Comparison of ENCODE assay signal across 13 mouse cellular contexts in the genomic region with DNA sequence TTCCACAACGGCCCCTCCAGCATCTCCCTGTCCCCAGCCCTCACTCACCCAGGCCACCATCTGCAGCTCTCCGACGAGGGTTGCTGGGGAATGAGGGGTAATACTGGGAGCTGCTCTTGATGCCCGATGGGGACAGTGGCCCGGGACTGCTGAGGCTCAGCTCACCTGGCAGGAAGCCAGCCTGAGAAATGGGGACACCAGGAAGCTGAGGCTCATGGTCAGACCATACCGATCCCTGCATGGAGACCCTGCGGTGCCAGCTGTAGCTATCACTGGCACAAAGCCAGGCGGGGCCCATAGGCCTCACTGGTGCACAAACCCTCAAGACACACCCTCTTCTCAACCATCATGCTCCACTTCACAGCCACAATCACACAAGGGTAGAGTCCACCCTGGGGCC. TPM values are rescaled to one million over a fixed set of nuclear protein-coding genes. Genes with fewer than 3 reads are reported as not detected.
DNase-seq lines count a peak whose midpoint lies in the region; ATAC-seq and TF ChIP-seq lines count a peak whose summit lies in the region.
"Had no signal": no experiment of that assay in that cellular context is flagged by ENCODE, and none has a peak within 500 bp of the region (broad histone marks: within the 10 kb centered on the region; RNA-seq: fewer than 3 reads in every experiment).

No protein-coding gene starts in this region.

- peak; percentile 38 for DNase-seq in right cerebral cortex, postnatal 4 days
- no peak for DNase-seq in right cerebral cortex, adult 18-20 months
- DNase-seq in hindbrain, embryonic 14.5 days (ENCODE audit: low spot score) = no peak
- DNase-seq in lung, adult 2 months = no peak
- no peak for DNase-seq in left cerebral cortex, postnatal 36 days (ENCODE audit: low spot score in 2 of 2)
- DNase-seq: kidney, postnatal 4 days; thymus, postnatal 14 days had no signal

- 75% methylated on average over 8 of the region's 8 CpGs for WGBS in heart, embryonic 13.5 days
- WGBS in heart, embryonic 11.5 days (ENCODE audit: insufficient replicate concordance) = 85% methylated on average over 8 of the region's 8 CpGs
- 63% methylated on average over 8 of the region's 8 CpGs for WGBS in hindbrain, embryonic 14.5 days
- 65% methylated on average over 8 of the region's 8 CpGs for WGBS in stomach, embryonic 16.5 days
- 73% methylated on average over 8 of the region's 8 CpGs for WGBS in lung, adult 2 months

- TF ChIP-seq CTCF in lung, adult 2 months (IDR thresholded peaks at IDR 0.05; ENCODE audit: insufficient read depth, low read length) = no peak

- intact Hi-C loops in left cerebral cortex, postnatal 36 days (cut with DNase I) = no loop called here

- H3K4me1 ChIP-seq in heart, embryonic 13.5 days = peaks cover 55% of the 10 kb centered on the region
- H3K4me1 ChIP-seq in heart, embryonic 11.5 days (ENCODE audit: control insufficient read depth, insufficient read depth, low read length) = peaks cover 12% of the 10 kb centered on the region
- peaks cover 23% of the 10 kb centered on the region; the same call in 1 of the 2 replicates for H3K4me1 ChIP-seq in hindbrain, embryonic 14.5 days (replicated peaks; ENCODE audit: control insufficient read depth, insufficient read depth, low read length)
- peaks cover 34% of the 10 kb centered on the region for H3K4me1 ChIP-seq in stomach, embryonic 16.5 days (ENCODE audit: control insufficient read depth, insufficient read depth, low read length)
- 0 out of 2 replicates have a peak, but pooled peaks cover 4% of the 10 kb centered on the region for H3K4me1 ChIP-seq in lung, adult 2 months (ENCODE audit: control insufficient read depth, insufficient read depth, low read length)

- peak overlapping the region; percentile 37; the same call in 1 of the 2 replicates for H3K9ac ChIP-seq in heart, embryonic 13.5 days
- no peak overlapping the region for H3K9ac ChIP-seq in heart, embryonic 11.5 days (ENCODE audit: low read depth, low read length)
- H3K9ac ChIP-seq in hindbrain, embryonic 14.5 days = no peak overlapping the region
- H3K9ac ChIP-seq in stomach, embryonic 16.5 days (ENCODE audit: low read length) = no peak overlapping the region; the same call in 1 of the 2 replicates
- H3K9ac ChIP-seq: heart, embryonic 15.5 days; limb, embryonic 15.5 days had no signal

- no peaks in the 10 kb centered on the region for H3K9me3 ChIP-seq in heart, embryonic 13.5 days
- H3K9me3 ChIP-seq in heart, embryonic 11.5 days (replicated peaks; ENCODE audit: control insufficient read depth, low read length) = no peaks in the 10 kb centered on the region
- H3K9me3 ChIP-seq in hindbrain, embryonic 14.5 days (ENCODE audit: control insufficient read depth, low read length) = no peaks in the 10 kb centered on the region
- H3K9me3 ChIP-seq in stomach, embryonic 16.5 days (replicated peaks; ENCODE audit: control insufficient read depth, low read length) = no peaks in the 10 kb centered on the region
- H3K9me3 ChIP-seq: heart, embryonic 15.5 days; limb, embryonic 15.5 days had no signal

- ATAC-seq in heart, embryonic 13.5 days (ENCODE audit: extremely low read depth, insufficient number of reproducible peaks, low FRiP score, low TSS enrichment) = no peak
- ATAC-seq in heart, embryonic 11.5 days (replicated peaks; ENCODE audit: insufficient number of reproducible peaks, low FRiP score, low TSS enrichment) = no peak
- no peak for ATAC-seq in hindbrain, embryonic 14.5 days (ENCODE audit: low FRiP score)
- peak; percentile 5; the same call in 1 of the 2 replicates for ATAC-seq in stomach, embryonic 16.5 days (ENCODE audit: insufficient read depth, low FRiP score)

- H3K27ac ChIP-seq in heart, embryonic 13.5 days (replicated peaks) = no peak overlapping the region
- no peak overlapping the region for H3K27ac ChIP-seq in heart, embryonic 11.5 days (ENCODE audit: low read depth, low read length)
- H3K27ac ChIP-seq in hindbrain, embryonic 14.5 days = peak overlapping the region; percentile 26; the same call in 1 of the 2 replicates
- peak overlapping the region; percentile 56; the same call in 1 of the 2 replicates for H3K27ac ChIP-seq in stomach, embryonic 16.5 days (ENCODE audit: low read length)
- H3K27ac ChIP-seq: heart, embryonic 15.5 days; limb, embryonic 15.5 days had no signal

- no peak overlapping the region for H3K4me2 ChIP-seq in heart, embryonic 13.5 days
- H3K4me2 ChIP-seq in heart, embryonic 11.5 days = no peak overlapping the region
- H3K4me2 ChIP-seq in hindbrain, embryonic 14.5 days (replicated peaks) = no peak overlapping the region
- H3K4me2 ChIP-seq in stomach, embryonic 16.5 days (ENCODE audit: low read depth, low read length) = no peak overlapping the region
- H3K4me2 ChIP-seq: heart, embryonic 15.5 days; limb, embryonic 15.5 days had no signal

- peaks cover 95% of the 10 kb centered on the region for H3K36me3 ChIP-seq in heart, embryonic 13.5 days
- H3K36me3 ChIP-seq in heart, embryonic 11.5 days (ENCODE audit: control insufficient read depth, insufficient read depth, low read length) = peaks cover 66% of the 10 kb centered on the region
- peaks cover 79% of the 10 kb centered on the region for H3K36me3 ChIP-seq in hindbrain, embryonic 14.5 days (replicated peaks; ENCODE audit: control insufficient read depth, insufficient read depth)
- peaks cover 38% of the 10 kb centered on the region for H3K36me3 ChIP-seq in stomach, embryonic 16.5 days (ENCODE audit: control insufficient read depth, insufficient read depth, low read length)

- H3K27me3 ChIP-seq in heart, embryonic 13.5 days (replicated peaks) = no peaks in the 10 kb centered on the region
- H3K27me3 ChIP-seq in heart, embryonic 11.5 days (ENCODE audit: control insufficient read depth, insufficient read depth, low read length) = no peaks in the 10 kb centered on the region
- H3K27me3 ChIP-seq in hindbrain, embryonic 14.5 days (ENCODE audit: control insufficient read depth, insufficient read depth, low read length) = no peaks in the 10 kb centered on the region
- H3K27me3 ChIP-seq in stomach, embryonic 16.5 days (ENCODE audit: control insufficient read depth, insufficient read depth, low read length) = no peaks in the 10 kb centered on the region
- H3K27me3 ChIP-seq: CH12.LX; heart, embryonic 15.5 days; limb, embryonic 15.5 days had no signal

- H3K4me3 ChIP-seq in heart, embryonic 13.5 days = no peak overlapping the region
- no peak overlapping the region for H3K4me3 ChIP-seq in heart, embryonic 11.5 days (ENCODE audit: low read depth, low read length)
- H3K4me3 ChIP-seq in hindbrain, embryonic 14.5 days (replicated peaks; ENCODE audit: low read length) = no peak overlapping the region
- H3K4me3 ChIP-seq in stomach, embryonic 16.5 days (replicated peaks; ENCODE audit: low read length) = no peak overlapping the region
- no peak overlapping the region for H3K4me3 ChIP-seq in lung, adult 2 months (replicated peaks; ENCODE audit: extremely low read depth, low read depth, low read length)
- H3K4me3 ChIP-seq: heart, embryonic 15.5 days; limb, embryonic 15.5 days had no signal

- TF ChIP-seq POLR2A in lung, adult 2 months (IDR thresholded peaks at IDR 0.05; ENCODE audit: borderline replicate concordance, extremely low read depth, low read depth, low read length) = no peak

RNA-seq across cellular contexts. Expression of a gene that starts 12.8 kb away (rescaled TPM):
- polyA plus RNA-seq in heart, embryonic 13.5 days (2015; fragmentation: Nextera tagmentation; extraction: Ambion mirVana) = 1,246 and 1,505 TPM in 2 replicates
- polyA plus RNA-seq in heart, embryonic 11.5 days (2014; fragmentation: Nextera tagmentation; extraction: Ambion mirVana) = 1,161 and 1,177 TPM in 2 replicates
- polyA plus RNA-seq in hindbrain, embryonic 14.5 days (2014; fragmentation: Nextera tagmentation; extraction: Ambion mirVana) = 675 and 804 TPM in 2 replicates
- polyA plus RNA-seq in stomach, embryonic 16.5 days (2015; fragmentation: Nextera tagmentation; extraction: Ambion mirVana) = 669 and 707 TPM in 2 replicates
- polyA plus RNA-seq in lung, adult 2 months (2012; rRNA removed) = 1,202 and 1,263 TPM in 2 replicates
- total RNA-seq in left cerebral cortex, postnatal 36 days (2021) = 100 to 1,000 TPM; 411 to 444 TPM

RNA-seq across cellular contexts. Expression of a gene that starts 14.0 kb away (rescaled TPM):
- polyA plus RNA-seq in heart, embryonic 13.5 days (2015; fragmentation: Nextera tagmentation; extraction: Ambion mirVana) = 55.9 and 57.6 TPM in 2 replicates
- polyA plus RNA-seq in heart, embryonic 11.5 days (2014; fragmentation: Nextera tagmentation; extraction: Ambion mirVana) = 66.1 and 69.8 TPM in 2 replicates
- polyA plus RNA-seq in hindbrain, embryonic 14.5 days (2014; fragmentation: Nextera tagmentation; extraction: Ambion mirVana) = 41.3 and 46.5 TPM in 2 replicates
- polyA plus RNA-seq in stomach, embryonic 16.5 days (2015; fragmentation: Nextera tagmentation; extraction: Ambion mirVana) = 46.1 and 57.9 TPM in 2 replicates
- 94.7 and 98.6 TPM in 2 replicates for polyA plus RNA-seq in lung, adult 2 months (2012; rRNA removed)
- 10 to 100 TPM; 26.0 to 28.3 TPM for total RNA-seq in left cerebral cortex, postnatal 36 days (2021)

RNA-seq across cellular contexts. Expression of a gene that starts 20.1 kb away (rescaled TPM):
- polyA plus RNA-seq in heart, embryonic 13.5 days (2015; fragmentation: Nextera tagmentation; extraction: Ambion mirVana) = 170 and 182 TPM in 2 replicates
- polyA plus RNA-seq in heart, embryonic 11.5 days (2014; fragmentation: Nextera tagmentation; extraction: Ambion mirVana) = 151 and 171 TPM in 2 replicates
- 152 and 161 TPM in 2 replicates for polyA plus RNA-seq in hindbrain, embryonic 14.5 days (2014; fragmentation: Nextera tagmentation; extraction: Ambion mirVana)
- polyA plus RNA-seq in stomach, embryonic 16.5 days (2015; fragmentation: Nextera tagmentation; extraction: Ambion mirVana) = 131 and 139 TPM in 2 replicates
- 131 and 143 TPM in 2 replicates for polyA plus RNA-seq in lung, adult 2 months (2012; rRNA removed)
- total RNA-seq in left cerebral cortex, postnatal 36 days (2021) = 100 to 1,000 TPM; 147 to 150 TPM

RNA-seq across cellular contexts. Expression of a gene that starts 32.0 kb away (rescaled TPM):
- 3.8 and 4.5 TPM in 2 replicates for polyA plus RNA-seq in heart, embryonic 13.5 days (2015; fragmentation: Nextera tagmentation; extraction: Ambion mirVana)
- 4.0 and 6.4 TPM in 2 replicates for polyA plus RNA-seq in heart, embryonic 11.5 days (2014; fragmentation: Nextera tagmentation; extraction: Ambion mirVana)
- polyA plus RNA-seq in hindbrain, embryonic 14.5 days (2014; fragmentation: Nextera tagmentation; extraction: Ambion mirVana) = 12.3 and 13.3 TPM in 2 replicates
- polyA plus RNA-seq in stomach, embryonic 16.5 days (2015; fragmentation: Nextera tagmentation; extraction: Ambion mirVana) = 3.0 and 4.1 TPM in 2 replicates
- polyA plus RNA-seq in lung, adult 2 months (2012; rRNA removed) = 37.5 and 48.3 TPM in 2 replicates
- 10 to 100 TPM; 18.1 to 23.4 TPM for total RNA-seq in left cerebral cortex, postnatal 36 days (2021)

Comparison
In these comparisons a context has a peak if more than half of its experiments do, and no peak if none do; other contexts are left out.
1. H3K27ac ChIP-seq: peak in hindbrain, embryonic 14.5 days (single experiment) and stomach, embryonic 16.5 days (single experiment); none in heart, embryonic 13.5 days (single experiment) and heart, embryonic 11.5 days (single experiment).